In the genomic region with DNA sequence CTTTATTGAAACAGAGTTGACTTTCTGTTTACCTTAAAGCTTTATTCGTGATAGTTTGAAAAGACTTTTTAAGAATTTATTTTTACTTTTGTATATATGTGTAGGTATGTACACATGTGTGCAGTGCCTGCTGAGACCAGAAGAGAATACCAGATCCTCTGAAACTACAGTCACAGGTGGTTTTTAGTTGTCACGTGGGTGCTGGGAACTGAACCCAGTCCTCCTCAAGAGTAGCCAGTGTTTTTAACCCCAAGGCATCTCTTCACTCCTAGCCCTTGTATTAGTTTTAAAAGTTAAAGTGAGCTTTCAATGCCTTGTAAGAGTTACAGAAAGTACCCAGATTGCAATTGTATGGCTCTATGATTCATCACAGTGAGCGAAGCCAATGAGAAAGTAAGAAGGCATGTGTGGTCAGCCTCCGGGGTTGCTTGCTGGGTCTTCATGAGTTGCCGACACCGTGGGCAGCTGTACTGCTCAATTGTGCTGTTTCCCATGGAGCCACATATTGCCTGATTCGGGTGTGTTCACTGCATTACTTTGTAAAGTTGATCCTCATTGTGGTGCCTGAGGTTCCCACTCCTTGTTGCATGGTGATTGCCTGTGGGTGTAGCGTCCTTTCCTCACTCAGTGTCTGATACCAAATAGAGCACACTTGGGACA, we compare ENCODE assay signal across 11 mouse cellular contexts.
"Had no signal": no experiment of that assay in that cellular context is flagged by ENCODE, and none has a peak within 500 bp of the region (broad histone marks: within the 10 kb centered on the region; RNA-seq: fewer than 3 reads in every experiment).

No protein-coding gene starts in this region.

- H3K27ac ChIP-seq: limb, embryonic 10.5 days; liver, embryonic 15.5 days; midbrain, embryonic 12.5 days had no signal

- H3K4me3 ChIP-seq: limb, embryonic 10.5 days; liver, embryonic 15.5 days; midbrain, embryonic 12.5 days had no signal

- DNase-seq: kidney, postnatal 10 days; kidney, postnatal 4 days; lung, adult 2 months; lung, postnatal 36 days; right cerebral cortex, postnatal 14 days; thymus, postnatal 4 days had no signal

- H3K9me3 ChIP-seq: limb, embryonic 10.5 days; liver, embryonic 15.5 days; midbrain, embryonic 12.5 days had no signal

- ATAC-seq: lung, postnatal 0 days; midbrain, embryonic 16.5 days had no signal

- H3K36me3 ChIP-seq: liver, embryonic 15.5 days; midbrain, embryonic 12.5 days had no signal

- H3K27me3 ChIP-seq: liver, embryonic 15.5 days; midbrain, embryonic 12.5 days had no signal
